Mouse (Mus musculus): ENCODE data around the gene Gabbr2. TPM values are rescaled to one million over a fixed set of nuclear protein-coding genes. Genes with fewer than 3 reads are reported as not detected.

Gabbr2 gene
- polyA plus RNA-seq, 1 experiment from 2014 or later = 0.11 TPM

DNA sequence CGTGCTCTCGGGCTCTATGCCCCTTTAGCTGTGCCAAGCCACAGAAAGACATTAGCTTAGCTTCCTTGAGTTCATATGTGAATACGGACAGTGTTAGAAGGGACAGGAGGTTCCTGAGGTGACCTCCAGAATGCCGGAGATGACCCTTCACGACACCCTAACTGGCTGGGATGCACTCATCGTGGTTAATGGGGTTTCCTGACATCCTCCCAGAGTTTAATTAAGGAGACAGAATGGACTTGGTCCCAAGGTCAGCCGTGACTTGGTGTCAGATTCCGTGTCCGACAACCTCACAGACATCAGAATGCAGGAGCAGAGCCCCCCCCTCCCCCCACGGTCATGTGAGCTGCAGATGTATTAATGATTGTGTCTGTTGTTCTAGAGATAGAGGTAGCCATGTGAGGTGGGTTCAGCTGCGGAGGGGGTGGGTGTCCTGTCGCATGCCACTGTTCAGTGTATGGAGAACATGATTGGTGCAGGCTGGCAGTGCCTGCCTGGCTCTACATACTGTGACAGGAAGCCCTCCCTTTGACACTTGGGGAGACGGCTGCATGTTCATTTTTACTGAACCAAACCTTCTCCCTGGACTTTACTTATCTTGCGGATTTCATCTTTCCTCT, 303.4 kb downstream of the Gabbr2 start:
- ATAC-seq (ENCODE audit: low read depth) = no peak
- H3K36me3 ChIP-seq (ENCODE audit: control insufficient read depth, insufficient read depth) = no peaks in the 10 kb centered on the region
- no peaks in the 10 kb centered on the region for H3K27me3 ChIP-seq (ENCODE audit: control insufficient read depth, insufficient read depth, low read depth, low read length)
- no peaks in the 10 kb centered on the region for H3K9me3 ChIP-seq (replicated peaks; ENCODE audit: control insufficient read depth, low read length)
- no peak overlapping the region for H3K4me3 ChIP-seq (ENCODE audit: low read depth, low read length)
- H3K4me2 ChIP-seq (ENCODE audit: low read depth, low read length) = no peak overlapping the region
- no peak overlapping the region for H3K27ac ChIP-seq (ENCODE audit: low read length)
- 57% methylated on average over 14 of the region's 14 CpGs for WGBS (ENCODE audit: insufficient replicate concordance)
- H3K4me1 ChIP-seq (ENCODE audit: control insufficient read depth, low read depth, low read length) = no peaks in the 10 kb centered on the region
- no peak overlapping the region for H3K9ac ChIP-seq (ENCODE audit: low read depth, low read length)

DNA sequence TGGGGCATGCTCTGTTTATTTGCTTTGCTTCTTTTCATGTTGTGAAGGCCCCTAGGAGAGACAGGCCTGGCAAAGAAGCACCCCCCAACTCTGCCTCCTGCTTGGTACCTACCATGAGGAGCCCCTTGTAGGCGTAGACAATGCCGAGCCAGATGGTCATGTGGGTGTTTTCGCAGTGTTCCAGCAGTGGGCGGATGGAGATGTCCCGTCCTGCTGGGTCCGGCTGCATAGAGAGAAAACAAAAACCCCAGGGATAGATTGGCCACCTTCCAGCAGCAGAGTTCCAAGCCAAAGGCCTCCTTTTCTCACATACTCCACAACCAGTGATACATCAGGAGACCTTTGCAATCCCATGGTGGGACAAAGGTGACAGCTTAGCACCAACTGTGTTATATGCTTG, 307.5 kb downstream of the Gabbr2 start:
- Histone ChIP-seq H3K27me3 (ENCODE audit: control insufficient read depth, insufficient read depth, low read depth, low read length) (no peaks in the 10 kb centered on the region), H3K4me2 (ENCODE audit: low read depth, low read length) (no peak overlapping the region), H3K27ac (ENCODE audit: low read length) (no peak overlapping the region), H3K36me3 (ENCODE audit: control insufficient read depth, insufficient read depth) (no peaks in the 10 kb centered on the region), H3K9me3 (replicated peaks; ENCODE audit: control insufficient read depth, low read length) (no peaks in the 10 kb centered on the region), H3K9ac (ENCODE audit: low read depth, low read length) (no peak overlapping the region), H3K4me1 (ENCODE audit: control insufficient read depth, low read depth, low read length) (no peaks in the 10 kb centered on the region), H3K4me3 (ENCODE audit: low read depth, low read length) (no peak overlapping the region)
- WGBS (ENCODE audit: insufficient replicate concordance) = 69% methylated on average over 6 of the region's 6 CpGs
- no peak for ATAC-seq (ENCODE audit: low read depth)

DNA sequence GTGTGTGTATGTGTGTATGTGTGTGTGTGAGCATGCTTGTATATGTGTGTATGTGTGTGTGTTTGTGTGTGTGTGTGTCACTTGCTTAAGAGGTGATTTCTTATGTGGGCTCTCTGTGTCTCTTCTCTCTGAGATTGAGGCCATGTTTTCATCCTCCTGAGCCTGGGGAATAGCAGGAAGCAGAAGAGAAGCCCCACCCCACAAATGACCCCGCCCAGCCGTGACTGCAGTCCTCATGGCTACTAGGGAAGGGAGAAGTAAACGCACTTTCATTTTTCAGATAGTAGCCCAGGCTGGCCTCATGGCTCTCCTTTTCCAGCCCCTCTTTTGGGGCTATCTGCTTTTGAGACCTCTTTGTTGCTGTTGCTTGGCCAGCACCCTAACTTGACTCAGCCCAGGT, 315.0 kb downstream of the Gabbr2 start:
- no peak overlapping the region for H3K4me2 ChIP-seq (ENCODE audit: low read depth, low read length)
- no peak overlapping the region for H3K27ac ChIP-seq (ENCODE audit: low read length)
- ATAC-seq (ENCODE audit: low read depth) = no peak
- no peak overlapping the region for H3K4me3 ChIP-seq (ENCODE audit: low read depth, low read length)
- no peaks in the 10 kb centered on the region for H3K27me3 ChIP-seq (ENCODE audit: control insufficient read depth, insufficient read depth, low read depth, low read length)
- 13% methylated on average over 3 of the region's 3 CpGs for WGBS (ENCODE audit: insufficient replicate concordance)
- no peaks in the 10 kb centered on the region for H3K9me3 ChIP-seq (replicated peaks; ENCODE audit: control insufficient read depth, low read length)
- no peak overlapping the region for H3K9ac ChIP-seq (ENCODE audit: low read depth, low read length)
- H3K36me3 ChIP-seq (ENCODE audit: control insufficient read depth, insufficient read depth) = no peaks in the 10 kb centered on the region
- peaks cover 2% of the 10 kb centered on the region for H3K4me1 ChIP-seq (ENCODE audit: control insufficient read depth, low read depth, low read length)

DNA sequence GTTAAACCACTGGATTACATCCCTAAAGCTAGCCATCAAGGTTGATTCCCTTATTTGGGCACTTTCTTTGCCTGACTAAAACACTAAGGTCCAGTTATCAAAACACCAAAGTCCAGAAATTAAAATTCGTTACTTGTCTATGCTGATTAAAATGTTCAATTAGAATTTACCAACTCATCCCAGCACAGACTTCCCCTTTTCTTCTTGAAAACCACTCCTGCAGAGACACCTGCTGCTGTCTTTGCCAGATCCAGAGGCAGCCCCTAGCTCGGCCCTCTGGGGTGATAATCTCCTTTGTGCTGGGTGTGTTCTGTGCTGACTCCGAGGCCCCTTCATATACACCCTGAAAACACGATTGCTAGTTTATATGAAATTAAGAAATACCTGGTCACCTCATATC, 315.7 kb downstream of the Gabbr2 start:
- Histone ChIP-seq H3K9ac (ENCODE audit: low read depth, low read length) (no peak overlapping the region), H3K27ac (ENCODE audit: low read length) (no peak overlapping the region), H3K4me1 (ENCODE audit: control insufficient read depth, low read depth, low read length) (peaks cover 2% of the 10 kb centered on the region), H3K36me3 (ENCODE audit: control insufficient read depth, insufficient read depth) (no peaks in the 10 kb centered on the region), H3K4me2 (ENCODE audit: low read depth, low read length) (no peak overlapping the region), H3K4me3 (ENCODE audit: low read depth, low read length) (no peak overlapping the region), H3K27me3 (ENCODE audit: control insufficient read depth, insufficient read depth, low read depth, low read length) (no peaks in the 10 kb centered on the region), H3K9me3 (replicated peaks; ENCODE audit: control insufficient read depth, low read length) (no peaks in the 10 kb centered on the region)
- ATAC-seq (ENCODE audit: low read depth) = no peak
- WGBS (ENCODE audit: insufficient replicate concordance) = 13% methylated on average over 4 of the region's 4 CpGs

DNA sequence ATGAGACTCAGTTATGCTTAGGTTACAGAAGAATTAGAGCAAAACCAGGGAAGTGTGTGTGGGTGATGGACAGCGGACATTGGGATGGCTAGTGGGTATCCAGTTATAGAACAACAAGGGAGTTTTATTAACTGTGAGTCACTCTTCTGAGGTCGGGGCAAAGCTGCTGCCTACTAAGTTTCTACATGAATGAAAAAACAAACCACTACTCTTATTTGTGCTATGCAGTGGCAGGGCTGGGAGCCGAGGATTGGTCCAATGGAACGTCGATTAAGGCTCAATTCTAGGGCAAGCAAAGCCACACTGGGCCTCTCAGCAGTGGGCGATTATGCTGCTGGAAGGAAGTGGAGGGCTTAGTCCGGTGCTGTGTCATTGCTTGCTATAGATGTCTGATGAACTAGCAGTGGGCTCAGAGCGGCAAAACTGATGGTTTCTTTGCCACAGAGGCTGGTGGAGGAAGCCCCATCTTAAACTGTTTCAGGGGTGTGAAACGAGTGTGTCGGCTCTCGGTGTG, 316.3 kb downstream of the Gabbr2 start:
- H3K4me1 ChIP-seq (ENCODE audit: control insufficient read depth, low read depth, low read length) = peaks cover 2% of the 10 kb centered on the region
- no peaks in the 10 kb centered on the region for H3K27me3 ChIP-seq (ENCODE audit: control insufficient read depth, insufficient read depth, low read depth, low read length)
- H3K36me3 ChIP-seq (ENCODE audit: control insufficient read depth, insufficient read depth) = no peaks in the 10 kb centered on the region
- H3K4me3 ChIP-seq (ENCODE audit: low read depth, low read length) = no peak overlapping the region
- H3K9ac ChIP-seq (ENCODE audit: low read depth, low read length) = no peak overlapping the region
- ATAC-seq (ENCODE audit: low read depth) = no peak
- no peaks in the 10 kb centered on the region for H3K9me3 ChIP-seq (replicated peaks; ENCODE audit: control insufficient read depth, low read length)
- WGBS (ENCODE audit: insufficient replicate concordance) = 30% methylated on average over 11 of the region's 11 CpGs
- H3K4me2 ChIP-seq (ENCODE audit: low read depth, low read length) = no peak overlapping the region
- no peak overlapping the region for H3K27ac ChIP-seq (ENCODE audit: low read length)

DNA sequence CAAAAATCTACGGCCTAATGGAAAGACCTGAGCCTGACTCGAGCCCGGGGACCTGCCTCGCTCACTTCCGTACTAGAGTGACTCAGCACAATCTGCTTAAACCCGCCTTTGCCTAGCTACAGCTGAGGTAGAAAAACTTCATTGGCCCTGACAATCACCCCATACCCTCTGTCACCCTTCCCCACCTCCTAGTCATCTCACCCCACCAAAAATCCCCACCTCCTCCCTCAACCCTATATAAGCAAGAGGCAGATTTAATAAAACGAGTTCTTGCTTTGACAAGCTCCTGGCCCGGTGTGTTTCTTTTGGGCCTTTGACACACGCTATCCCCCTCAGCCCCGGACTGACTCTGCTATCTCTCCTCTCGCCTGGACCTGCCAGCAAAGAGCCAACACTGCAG, 323.1 kb downstream of the Gabbr2 start:
- H3K4me1 ChIP-seq (ENCODE audit: control insufficient read depth, low read depth, low read length) = no peaks in the 10 kb centered on the region; the same call in none of the 2 replicates
- H3K9me3 ChIP-seq (replicated peaks; ENCODE audit: control insufficient read depth, low read length) = no peaks in the 10 kb centered on the region
- WGBS (ENCODE audit: insufficient replicate concordance) = 44% methylated on average over 11 of the region's 11 CpGs
- no peak overlapping the region for H3K9ac ChIP-seq (ENCODE audit: low read depth, low read length)
- no peaks in the 10 kb centered on the region for H3K36me3 ChIP-seq (ENCODE audit: control insufficient read depth, insufficient read depth)
- no peaks in the 10 kb centered on the region for H3K27me3 ChIP-seq (ENCODE audit: control insufficient read depth, insufficient read depth, low read depth, low read length)
- no peak overlapping the region for H3K27ac ChIP-seq (ENCODE audit: low read length)
- no peak overlapping the region for H3K4me2 ChIP-seq (ENCODE audit: low read depth, low read length)
- no peak for ATAC-seq (ENCODE audit: low read depth)
- H3K4me3 ChIP-seq (ENCODE audit: low read depth, low read length) = no peak overlapping the region

DNA sequence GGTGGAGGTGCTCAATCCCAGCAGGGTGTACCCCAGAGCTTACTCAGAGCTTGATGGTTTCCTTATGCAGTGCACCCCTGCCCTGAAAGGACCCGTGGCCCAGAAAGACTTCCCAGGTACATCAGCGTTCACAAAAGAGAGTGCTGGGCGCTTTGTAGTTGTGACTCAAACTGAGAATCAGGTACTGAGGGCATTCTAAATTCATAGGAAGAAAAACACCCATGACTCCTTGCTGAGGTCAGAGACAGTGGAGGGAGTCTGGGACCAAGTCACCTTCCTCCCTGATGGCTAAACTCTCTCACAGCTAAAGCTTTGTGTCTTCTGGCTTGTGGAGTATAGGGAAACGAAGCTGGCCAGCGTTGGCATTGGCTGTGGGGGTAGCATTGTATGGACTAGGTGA, 325.3 kb downstream of the Gabbr2 start:
- Histone ChIP-seq H3K9ac (ENCODE audit: low read depth, low read length) (no peak overlapping the region), H3K27me3 (ENCODE audit: control insufficient read depth, insufficient read depth, low read depth, low read length) (no peaks in the 10 kb centered on the region), H3K36me3 (ENCODE audit: control insufficient read depth, insufficient read depth) (no peaks in the 10 kb centered on the region), H3K9me3 (replicated peaks; ENCODE audit: control insufficient read depth, low read length) (no peaks in the 10 kb centered on the region), H3K4me1 (ENCODE audit: control insufficient read depth, low read depth, low read length) (no peaks in the 10 kb centered on the region; the same call in none of the 2 replicates), H3K4me3 (ENCODE audit: low read depth, low read length) (no peak overlapping the region), H3K4me2 (ENCODE audit: low read depth, low read length) (no peak overlapping the region), H3K27ac (ENCODE audit: low read length) (no peak overlapping the region)
- 61% methylated on average over 5 of the region's 5 CpGs for WGBS (ENCODE audit: insufficient replicate concordance)
- no peak for ATAC-seq (ENCODE audit: low read depth)

DNA sequence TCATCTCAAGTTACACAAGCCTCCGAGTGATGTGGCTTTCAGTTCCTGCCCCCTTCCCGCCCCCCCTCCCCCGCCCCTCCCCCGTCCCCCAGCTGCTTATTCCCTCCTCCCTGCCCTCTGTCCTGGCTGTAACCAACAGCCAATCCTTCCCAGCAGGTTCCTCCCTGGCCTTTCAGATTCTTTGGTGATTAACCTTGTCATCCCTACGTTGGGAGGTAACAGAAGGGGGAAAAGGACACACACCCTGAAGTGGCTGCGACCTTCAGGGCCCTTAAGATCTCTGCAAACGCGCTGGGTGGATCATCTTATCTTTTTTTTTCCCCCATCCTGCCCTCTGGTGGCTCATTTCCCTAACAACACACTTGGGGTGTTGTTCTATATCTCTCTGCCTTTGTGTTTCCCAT, 326.3 kb downstream of the Gabbr2 start:
- Histone ChIP-seq H3K9me3 (replicated peaks; ENCODE audit: control insufficient read depth, low read length) (no peaks in the 10 kb centered on the region), H3K27ac (ENCODE audit: low read length) (no peak overlapping the region), H3K4me2 (ENCODE audit: low read depth, low read length) (no peak overlapping the region), H3K4me3 (ENCODE audit: low read depth, low read length) (no peak overlapping the region), H3K9ac (ENCODE audit: low read depth, low read length) (no peak overlapping the region), H3K36me3 (ENCODE audit: control insufficient read depth, insufficient read depth) (no peaks in the 10 kb centered on the region), H3K27me3 (ENCODE audit: control insufficient read depth, insufficient read depth, low read depth, low read length) (no peaks in the 10 kb centered on the region), H3K4me1 (ENCODE audit: control insufficient read depth, low read depth, low read length) (no peaks in the 10 kb centered on the region; the same call in none of the 2 replicates)
- 3% methylated on average over 7 of the region's 8 CpGs for WGBS (ENCODE audit: insufficient replicate concordance)
- no peak for ATAC-seq (ENCODE audit: low read depth)

DNA sequence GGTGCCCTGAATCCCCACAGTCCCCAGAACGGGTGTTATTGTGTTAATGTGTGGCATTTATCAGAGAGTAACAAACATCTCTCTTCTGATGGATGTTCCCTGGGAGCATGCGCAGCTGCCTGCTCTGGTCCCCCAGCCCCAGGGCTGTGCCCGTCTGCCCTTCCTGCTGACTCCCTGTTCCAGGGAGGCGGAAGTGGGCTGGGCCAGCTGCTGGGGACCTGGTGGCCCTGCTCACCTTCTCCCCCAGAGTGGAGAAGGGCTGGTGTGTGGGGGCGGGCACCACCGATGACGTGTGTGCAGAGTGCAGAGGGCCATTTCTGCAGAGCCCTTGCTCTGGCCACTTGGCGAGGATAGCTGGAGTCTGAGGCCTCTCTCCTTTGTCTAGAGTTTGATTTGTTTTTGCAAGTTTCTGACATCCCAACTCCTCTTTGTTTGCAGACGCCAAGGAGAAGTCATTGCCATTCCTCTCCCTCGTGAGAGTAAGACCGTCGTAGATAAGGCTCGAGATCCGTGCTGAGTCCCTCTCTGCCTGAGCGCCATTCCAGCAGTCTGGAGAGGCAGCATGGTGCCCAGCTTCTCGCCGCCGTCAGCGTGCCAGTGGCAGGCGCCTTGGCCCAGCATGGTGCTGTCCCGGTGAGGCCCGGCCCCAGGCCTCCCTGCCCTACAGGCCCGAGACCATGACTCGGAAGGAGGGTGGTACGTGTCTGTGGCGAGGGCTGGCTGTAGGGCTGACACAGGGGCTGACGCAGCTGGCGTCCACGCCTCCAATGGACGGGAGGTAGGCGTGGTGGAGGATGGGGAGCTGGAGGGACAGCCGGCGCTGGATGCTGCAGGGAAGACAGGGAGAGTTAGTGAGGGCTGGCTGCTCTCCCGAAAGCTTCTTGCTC, 327.3 kb downstream of the Gabbr2 start:
- Histone ChIP-seq H3K4me1 (ENCODE audit: control insufficient read depth, low read depth, low read length) (no peaks in the 10 kb centered on the region; the same call in none of the 2 replicates), H3K9ac (ENCODE audit: low read depth, low read length) (peak overlapping the region; percentile 50; the same call in 1 of the 2 replicates), H3K27me3 (ENCODE audit: control insufficient read depth, insufficient read depth, low read depth, low read length) (no peaks in the 10 kb centered on the region), H3K9me3 (replicated peaks; ENCODE audit: control insufficient read depth, low read length) (no peaks in the 10 kb centered on the region), H3K4me2 (ENCODE audit: low read depth, low read length) (peak overlapping the region; percentile 61), H3K36me3 (ENCODE audit: control insufficient read depth, insufficient read depth) (no peaks in the 10 kb centered on the region), H3K27ac (ENCODE audit: low read length) (no peak overlapping the region), H3K4me3 (ENCODE audit: low read depth, low read length) (peak overlapping the region; percentile 48)
- 8% methylated on average over 34 of the region's 34 CpGs for WGBS (ENCODE audit: insufficient replicate concordance)
- peak; percentile 83 for ATAC-seq (ENCODE audit: low read depth)

Data from liver, embryonic 16.5 days (tissue).